Mouse (Mus musculus) cerebellum, adult 2 months (tissue): Measurements from ENCODE around the gene Vmn2r77.

ENCODE experiments used
- CTCF ChIP-seq: fragments of 200-500 bp; IDR thresholded peaks from 2 replicates; pipeline ENCODE4 v1.5.1; 2011; ENCODE audit warnings: low read depth, mild to moderate bottlenecking, control low read depth, low read length, moderate library complexity, borderline replicate concordance; ENCODE audit not compliant: insufficient read depth
- POLR2A ChIP-seq: fragments of 200-500 bp; IDR thresholded peaks from 2 replicates; pipeline ENCODE4 v1.6.1; 2011; ENCODE audit warnings: low read length, control low read depth, borderline replicate concordance; ENCODE audit not compliant: insufficient read depth

GRCm38 (mm10) chr7:86760751-86761150 lies 34.1 kb upstream of the Vmn2r77 start:
- TF ChIP-seq POLR2A: no peak
- no peak for TF ChIP-seq CTCF
